Mouse (Mus musculus): Measurements from ENCODE around the gene Smim20.

The Smim20 gene

GRCm38 (mm10) chr5:53265740-53266139, 1.1 kb upstream of the Smim20 start:
- DNase-seq (ENCODE audit: extremely low read depth, low read depth): no peak

GRCm38 (mm10) chr5:53266181-53266580, 702 bp upstream of the Smim20 start:
- no peak for DNase-seq (ENCODE audit: extremely low read depth, low read depth)

GRCm38 (mm10) chr5:53268095-53268692, 1.3 kb downstream of the Smim20 start:
- DNase-seq (ENCODE audit: extremely low read depth, low read depth): no peak

GRCm38 (mm10) chr5:53269799-53270198, 2.9 kb downstream of the Smim20 start:
- DNase-seq (ENCODE audit: extremely low read depth, low read depth): no peak

- no peak for DNase-seq (ENCODE audit: extremely low read depth, low read depth)
These were observed 4.2 kb downstream of the Smim20 start for GRCm38 (mm10) chr5:53270947-53271711.

- no peak for DNase-seq (ENCODE audit: extremely low read depth, low read depth)
These were observed 5.7 kb downstream of the Smim20 start for GRCm38 (mm10) chr5:53272626-53273025.

GRCm38 (mm10) chr5:53273699-53274430, 7.0 kb downstream of the Smim20 start:
- DNase-seq (ENCODE audit: extremely low read depth, low read depth): no peak

GRCm38 (mm10) chr5:53274811-53275355, 8.0 kb downstream of the Smim20 start:
- no peak for DNase-seq (ENCODE audit: extremely low read depth, low read depth)

- no peak for DNase-seq (ENCODE audit: extremely low read depth, low read depth)
These were observed 8.5 kb downstream of the Smim20 start for GRCm38 (mm10) chr5:53275376-53275775.

- DNase-seq (ENCODE audit: extremely low read depth, low read depth): no peak
These were observed 9.7 kb downstream of the Smim20 start for GRCm38 (mm10) chr5:53276470-53277022.

- DNase-seq (ENCODE audit: extremely low read depth, low read depth): no peak
These were observed 10.9 kb downstream of the Smim20 start for GRCm38 (mm10) chr5:53277716-53278263.

- DNase-seq (ENCODE audit: extremely low read depth, low read depth): no peak
These were observed 12.4 kb downstream of the Smim20 start for GRCm38 (mm10) chr5:53279216-53279813.

GRCm38 (mm10) chr5:53282487-53282886, 15.6 kb downstream of the Smim20 start:
- no peak for DNase-seq (ENCODE audit: extremely low read depth, low read depth)

GRCm38 (mm10) chr5:53286406-53286805, 19.5 kb downstream of the Smim20 start:
- DNase-seq (ENCODE audit: extremely low read depth, low read depth): no peak

GRCm38 (mm10) chr5:53289438-53289837, 22.6 kb downstream of the Smim20 start:
- no peak for DNase-seq (ENCODE audit: extremely low read depth, low read depth)

- DNase-seq (ENCODE audit: extremely low read depth, low read depth): no peak
These were observed 27.7 kb downstream of the Smim20 start for GRCm38 (mm10) chr5:53294627-53295026.

GRCm38 (mm10) chr5:53296961-53297360, 30.1 kb downstream of the Smim20 start:
- no peak for DNase-seq (ENCODE audit: extremely low read depth, low read depth)

GRCm38 (mm10) chr5:53301496-53301895, 34.6 kb downstream of the Smim20 start:
- no peak for DNase-seq (ENCODE audit: extremely low read depth, low read depth)

GRCm38 (mm10) chr5:53302895-53303670, 36.2 kb downstream of the Smim20 start:
- no peak for DNase-seq (ENCODE audit: extremely low read depth, low read depth)

- DNase-seq (ENCODE audit: extremely low read depth, low read depth): no peak
These were observed 37.1 kb downstream of the Smim20 start for GRCm38 (mm10) chr5:53303941-53304340.
